Mouse (Mus musculus): ENCODE measurements at regions not wholly inside any gene's neighbourhood (a gene's known extent, or its start where the extent isn't known, plus 50 kb on each side); places are given as distances from the start of the nearest gene placed in this dataset.

DNA sequence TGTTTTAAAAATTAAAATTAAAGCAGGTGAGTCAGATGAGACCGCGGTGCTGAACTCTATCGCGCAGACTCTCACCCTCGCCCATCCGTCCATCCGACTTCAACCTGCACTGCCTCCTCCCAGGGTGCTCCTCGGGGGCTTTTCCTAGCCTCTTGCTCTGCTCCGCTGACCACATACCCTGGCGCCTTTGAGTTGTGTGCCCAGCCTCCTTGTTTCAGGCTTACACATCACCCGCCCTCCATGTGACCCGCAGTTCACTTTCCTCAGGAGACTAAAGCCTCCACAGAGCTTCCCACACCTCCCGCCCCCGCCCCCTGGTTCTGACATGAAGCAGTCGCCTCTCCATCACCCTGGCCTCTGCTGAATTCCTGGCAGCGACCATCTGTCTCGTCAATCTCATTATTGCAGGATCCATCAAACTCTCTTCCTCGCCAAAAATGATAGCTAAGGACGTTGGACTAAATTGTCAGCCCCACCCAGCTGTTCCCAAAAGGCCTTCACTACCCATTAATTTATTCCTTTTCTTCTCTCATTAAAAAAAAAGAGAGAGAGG lies 482.9 kb downstream of the Zfp536 start:
- TF ChIP-seq ZNF384 (IDR thresholded peaks at IDR 0.05; ENCODE audit: low read depth, low read length) (no peak), CHD2 (IDR thresholded peaks at IDR 0.05; ENCODE audit: low read depth, low read length) (no peak)
